Mouse (Mus musculus) kidney, postnatal 10 days (tissue): ENCODE measurements at regions not wholly inside any gene's neighbourhood (a gene's known extent, or its start where the extent isn't known, plus 50 kb on each side); places are given as distances from the start of the nearest gene placed in this dataset.

ENCODE experiments used
- DNase-seq: peaks from one replicate; pipeline ENCODE4 v3.0.0; 2021; ENCODE audit warnings: mixed read lengths

GRCm38 (mm10) chr3:48911758-48912157, 845.4 kb downstream of the Pcdh18 start:
- no peak for DNase-seq

DNA sequence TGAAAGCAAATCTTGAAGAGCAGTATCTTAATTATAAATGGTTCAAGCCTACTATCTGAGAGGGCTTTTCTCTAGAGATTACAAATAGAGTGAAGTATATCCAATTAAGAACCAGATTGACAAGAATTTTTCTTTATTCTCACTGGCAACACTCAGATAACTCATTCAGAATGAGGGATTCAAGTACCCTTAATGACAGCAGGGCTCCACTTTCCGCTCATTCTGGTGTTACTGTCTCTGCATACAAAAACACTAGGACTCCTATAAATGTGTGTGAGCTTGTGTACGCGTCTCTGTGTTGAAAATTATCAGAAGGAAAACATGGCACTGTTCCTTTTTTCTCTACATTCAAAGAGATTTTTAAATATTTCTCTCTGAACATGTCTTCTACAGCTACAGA, 866.7 kb downstream of the Pcdh18 start:
- no peak for DNase-seq

DNA sequence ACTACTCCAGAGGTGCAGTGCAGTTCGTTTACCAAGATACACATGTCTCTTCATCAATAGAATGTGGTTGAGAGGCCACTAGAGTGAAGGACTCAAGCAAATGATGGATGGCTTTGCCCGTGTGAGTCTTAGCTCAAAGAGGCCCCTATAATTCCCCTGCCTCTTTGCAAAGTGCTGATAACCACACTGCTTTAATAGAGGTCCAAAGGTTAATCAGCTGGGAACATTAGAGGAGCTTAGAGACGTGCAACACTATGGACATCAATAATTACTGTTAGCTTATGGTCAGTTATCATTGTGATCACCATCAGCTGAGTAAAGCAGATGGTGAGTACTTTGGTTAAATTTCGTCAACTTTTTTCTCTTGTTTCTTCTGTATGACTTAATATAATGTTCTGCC, 869.2 kb downstream of the Pcdh18 start:
- no peak for DNase-seq

GRCm38 (mm10) chr3:48869527-48869926, 887.6 kb downstream of the Pcdh18 start:
- DNase-seq: no peak

DNA sequence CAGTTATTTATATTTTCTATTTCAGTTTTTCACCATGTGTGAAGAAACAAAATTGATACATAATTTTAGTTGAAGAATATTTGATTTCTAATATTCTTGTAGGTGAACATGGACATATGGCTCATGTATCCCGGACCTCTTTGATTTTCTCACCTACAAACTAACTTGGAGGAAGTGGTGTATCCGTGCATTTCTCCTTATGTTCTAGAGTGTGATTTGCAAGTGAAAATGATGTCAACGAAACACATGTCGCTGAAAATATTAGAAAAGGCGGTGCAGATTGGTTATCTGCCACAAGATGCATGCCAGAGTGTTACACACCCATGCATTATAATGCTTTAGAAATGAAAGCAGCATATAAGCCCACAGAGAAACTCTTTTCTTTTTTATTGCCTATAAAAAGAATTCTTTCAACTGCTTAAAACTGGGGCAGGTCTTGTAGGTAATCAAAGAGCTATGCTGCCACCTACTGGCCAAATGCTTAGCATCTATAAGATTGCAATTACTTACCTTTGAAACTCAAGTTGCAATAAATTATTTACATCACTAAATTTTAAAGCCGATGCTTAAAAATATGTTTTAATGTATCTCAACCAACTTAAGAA, 911.0 kb downstream of the Pcdh18 start:
- peak; percentile 82 for DNase-seq

DNA sequence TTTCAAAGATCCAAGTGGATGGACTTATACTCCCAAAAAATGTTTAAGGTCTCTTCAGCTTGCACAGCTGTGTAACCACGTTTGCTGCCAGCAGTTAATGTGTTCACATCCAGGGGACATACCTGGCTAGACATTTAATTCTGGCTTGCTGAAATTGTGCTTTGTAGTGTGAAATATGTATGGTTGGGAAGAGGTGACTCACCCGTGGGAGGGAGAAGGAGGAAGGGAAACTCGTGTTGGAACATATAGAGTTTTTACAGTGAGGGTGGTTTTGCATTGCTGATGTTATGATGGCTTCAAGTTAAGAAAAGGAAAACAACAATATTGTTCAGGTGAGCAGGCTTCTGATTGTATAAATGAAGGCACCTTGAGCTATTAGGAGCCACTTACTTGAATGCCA, 916.4 kb downstream of the Pcdh18 start:
- DNase-seq: no peak

GRCm38 (mm10) chr3:48823360-48823759, 933.8 kb downstream of the Pcdh18 start:
- DNase-seq: no peak

DNA sequence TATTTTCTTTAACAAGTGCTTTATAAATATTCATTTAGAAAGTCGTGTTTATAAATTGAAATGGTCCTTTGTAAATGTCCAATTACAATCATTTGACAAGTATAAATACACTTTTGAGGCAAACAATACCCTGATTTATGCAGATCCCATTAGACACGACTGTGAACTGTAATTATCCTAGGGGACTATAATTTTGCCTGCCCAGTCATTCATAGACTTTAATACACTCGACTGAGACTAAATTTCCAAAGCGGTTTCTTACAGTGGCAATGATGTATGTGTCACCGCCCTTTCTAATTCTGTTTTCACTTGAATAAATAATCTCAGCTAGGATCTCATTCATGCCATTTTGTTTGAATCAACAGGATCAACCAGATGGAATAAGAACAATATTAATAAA, 952.7 kb downstream of the Pcdh18 start:
- no peak for DNase-seq

GRCm38 (mm10) chr3:48771709-48772108, 985.4 kb downstream of the Pcdh18 start:
- DNase-seq: no peak
